Mouse (Mus musculus): ENCODE results near the gene Rln1. TPM values are rescaled to one million over a fixed set of nuclear protein-coding genes. Genes with fewer than 3 reads are reported as not detected.
A peak's percentile ranks its signal among the peaks of the same experiment; 100 is the strongest.

Rln1 gene
- 3.5 and 4.6 TPM in 2 replicates for polyA plus RNA-seq (2015; fragmentation: Nextera tagmentation; extraction: Ambion mirVana)

- Histone ChIP-seq H3K9me3 (ENCODE audit: control insufficient read depth, low read length) (no peaks in the 10 kb centered on the region), H3K4me2 (ENCODE audit: low read length) (peak within 1 kb of the TSS; percentile 92), H3K36me3 (ENCODE audit: control insufficient read depth, insufficient read depth, low read length) (no peaks in the 10 kb centered on the region), H3K27ac (ENCODE audit: low read depth, low read length) (peak within 1 kb of the TSS; percentile 24; the same call in 1 of the 2 replicates), H3K4me3 (ENCODE audit: low read length) (peak within 1 kb of the TSS; percentile 53), H3K27me3 (replicated peaks; ENCODE audit: control insufficient read depth, insufficient read depth, low read length) (0 out of 2 replicates have a peak, but pooled peaks cover 2% of the 10 kb centered on the region), H3K9ac (ENCODE audit: low read depth, low read length) (peak within 1 kb of the TSS; percentile 77), H3K4me1 (ENCODE audit: control insufficient read depth, insufficient read depth, low read depth, low read length) (peaks cover 6% of the 10 kb centered on the region; the same call in 1 of the 2 replicates)
- peak; percentile 83 for ATAC-seq
- WGBS, result 1% methylated on average over 23 of the region's 23 CpGs
Measured at GRCm38 (mm10) chr19:29334068-29334745, at the start of gene Rln1. Rln1 (minus strand) TSS chr19:29334670.

GRCm38 (mm10) chr19:29383368-29383767 is 48.9 kb upstream of the Rln1 start:
- no peaks in the 10 kb centered on the region for H3K36me3 ChIP-seq (ENCODE audit: control insufficient read depth, insufficient read depth, low read length)
- H3K4me3 ChIP-seq (ENCODE audit: low read length), result no peak overlapping the region
- no peaks in the 10 kb centered on the region for H3K4me1 ChIP-seq (ENCODE audit: control insufficient read depth, insufficient read depth, low read depth, low read length)
- no peak for ATAC-seq
- H3K27ac ChIP-seq (ENCODE audit: low read depth, low read length), result no peak overlapping the region
- no peaks in the 10 kb centered on the region for H3K27me3 ChIP-seq (replicated peaks; ENCODE audit: control insufficient read depth, insufficient read depth, low read length)
- 93% methylated on average over 5 of the region's 5 CpGs for WGBS
- no peaks in the 10 kb centered on the region for H3K9me3 ChIP-seq (ENCODE audit: control insufficient read depth, low read length)
- no peak overlapping the region for H3K9ac ChIP-seq (ENCODE audit: low read depth, low read length)
- H3K4me2 ChIP-seq (ENCODE audit: low read length), result no peak overlapping the region

- H3K36me3 ChIP-seq (ENCODE audit: control insufficient read depth, insufficient read depth, low read length), result no peaks in the 10 kb centered on the region
- no peak overlapping the region for H3K4me2 ChIP-seq (ENCODE audit: low read length)
- no peak for ATAC-seq
- H3K27ac ChIP-seq (ENCODE audit: low read depth, low read length), result no peak overlapping the region
- no peak overlapping the region for H3K4me3 ChIP-seq (ENCODE audit: low read length)
- 91% methylated on average over 14 of the region's 14 CpGs for WGBS
- H3K27me3 ChIP-seq (replicated peaks; ENCODE audit: control insufficient read depth, insufficient read depth, low read length), result no peaks in the 10 kb centered on the region
- no peak overlapping the region for H3K9ac ChIP-seq (ENCODE audit: low read depth, low read length)
- no peaks in the 10 kb centered on the region for H3K9me3 ChIP-seq (ENCODE audit: control insufficient read depth, low read length)
- H3K4me1 ChIP-seq (ENCODE audit: control insufficient read depth, insufficient read depth, low read depth, low read length), result no peaks in the 10 kb centered on the region
Measured at GRCm38 (mm10) chr19:29379839-29380603, 45.6 kb upstream of the Rln1 start.

GRCm38 (mm10) chr19:29376382-29376781 is 41.9 kb upstream of the Rln1 start:
- Histone ChIP-seq H3K4me2 (ENCODE audit: low read length) (no peak overlapping the region), H3K4me3 (ENCODE audit: low read length) (no peak overlapping the region), H3K9me3 (ENCODE audit: control insufficient read depth, low read length) (no peaks in the 10 kb centered on the region), H3K9ac (ENCODE audit: low read depth, low read length) (no peak overlapping the region), H3K36me3 (ENCODE audit: control insufficient read depth, insufficient read depth, low read length) (no peaks in the 10 kb centered on the region), H3K4me1 (ENCODE audit: control insufficient read depth, insufficient read depth, low read depth, low read length) (no peaks in the 10 kb centered on the region), H3K27me3 (replicated peaks; ENCODE audit: control insufficient read depth, insufficient read depth, low read length) (no peaks in the 10 kb centered on the region), H3K27ac (ENCODE audit: low read depth, low read length) (no peak overlapping the region)
- WGBS, result 69% methylated on average over 3 of the region's 3 CpGs
- ATAC-seq, result no peak

GRCm38 (mm10) chr19:29374947-29375346 is 40.5 kb upstream of the Rln1 start:
- Histone ChIP-seq H3K9me3 (ENCODE audit: control insufficient read depth, low read length) (no peaks in the 10 kb centered on the region), H3K4me3 (ENCODE audit: low read length) (no peak overlapping the region), H3K4me2 (ENCODE audit: low read length) (no peak overlapping the region), H3K4me1 (ENCODE audit: control insufficient read depth, insufficient read depth, low read depth, low read length) (no peaks in the 10 kb centered on the region), H3K36me3 (ENCODE audit: control insufficient read depth, insufficient read depth, low read length) (no peaks in the 10 kb centered on the region), H3K27me3 (replicated peaks; ENCODE audit: control insufficient read depth, insufficient read depth, low read length) (no peaks in the 10 kb centered on the region), H3K27ac (ENCODE audit: low read depth, low read length) (no peak overlapping the region), H3K9ac (ENCODE audit: low read depth, low read length) (no peak overlapping the region)
- 92% methylated on average over 9 of the region's 9 CpGs for WGBS
- ATAC-seq, result no peak

- Histone ChIP-seq H3K4me1 (ENCODE audit: control insufficient read depth, insufficient read depth, low read depth, low read length) (no peaks in the 10 kb centered on the region), H3K27me3 (replicated peaks; ENCODE audit: control insufficient read depth, insufficient read depth, low read length) (no peaks in the 10 kb centered on the region), H3K4me3 (ENCODE audit: low read length) (peak overlapping the region; percentile 3; the same call in 1 of the 2 replicates), H3K9me3 (ENCODE audit: control insufficient read depth, low read length) (no peaks in the 10 kb centered on the region), H3K9ac (ENCODE audit: low read depth, low read length) (peak overlapping the region; percentile 41; the same call in 1 of the 2 replicates), H3K4me2 (ENCODE audit: low read length) (peak overlapping the region; percentile 48), H3K36me3 (ENCODE audit: control insufficient read depth, insufficient read depth, low read length) (no peaks in the 10 kb centered on the region), H3K27ac (ENCODE audit: low read depth, low read length) (no peak overlapping the region)
- ATAC-seq, result no peak
- WGBS, result 38% methylated on average over 11 of the region's 11 CpGs
Measured at GRCm38 (mm10) chr19:29373438-29373837, 39.0 kb upstream of the Rln1 start.

- Histone ChIP-seq H3K4me1 (ENCODE audit: control insufficient read depth, insufficient read depth, low read depth, low read length) (peaks cover under 1% of the 10 kb centered on the region), H3K4me3 (ENCODE audit: low read length) (no peak overlapping the region), H3K9ac (ENCODE audit: low read depth, low read length) (no peak overlapping the region), H3K27me3 (replicated peaks; ENCODE audit: control insufficient read depth, insufficient read depth, low read length) (no peaks in the 10 kb centered on the region), H3K36me3 (ENCODE audit: control insufficient read depth, insufficient read depth, low read length) (no peaks in the 10 kb centered on the region), H3K27ac (ENCODE audit: low read depth, low read length) (no peak overlapping the region), H3K9me3 (ENCODE audit: control insufficient read depth, low read length) (no peaks in the 10 kb centered on the region), H3K4me2 (ENCODE audit: low read length) (no peak overlapping the region)
- WGBS, result 95% methylated on average over 3 of the region's 3 CpGs
- no peak for ATAC-seq
Measured at GRCm38 (mm10) chr19:29372621-29373020, 38.2 kb upstream of the Rln1 start.

GRCm38 (mm10) chr19:29372138-29372537 is 37.7 kb upstream of the Rln1 start:
- ATAC-seq, result no peak
- Histone ChIP-seq H3K9ac (ENCODE audit: low read depth, low read length) (no peak overlapping the region), H3K36me3 (ENCODE audit: control insufficient read depth, insufficient read depth, low read length) (no peaks in the 10 kb centered on the region), H3K27ac (ENCODE audit: low read depth, low read length) (no peak overlapping the region), H3K9me3 (ENCODE audit: control insufficient read depth, low read length) (no peaks in the 10 kb centered on the region), H3K4me1 (ENCODE audit: control insufficient read depth, insufficient read depth, low read depth, low read length) (peaks cover 4% of the 10 kb centered on the region), H3K27me3 (replicated peaks; ENCODE audit: control insufficient read depth, insufficient read depth, low read length) (no peaks in the 10 kb centered on the region), H3K4me2 (ENCODE audit: low read length) (no peak overlapping the region), H3K4me3 (ENCODE audit: low read length) (no peak overlapping the region)
- 75% methylated on average over 4 of the region's 4 CpGs for WGBS

- Histone ChIP-seq H3K27me3 (replicated peaks; ENCODE audit: control insufficient read depth, insufficient read depth, low read length) (no peaks in the 10 kb centered on the region), H3K36me3 (ENCODE audit: control insufficient read depth, insufficient read depth, low read length) (no peaks in the 10 kb centered on the region), H3K4me3 (ENCODE audit: low read length) (no peak overlapping the region), H3K9me3 (ENCODE audit: control insufficient read depth, low read length) (no peaks in the 10 kb centered on the region), H3K4me2 (ENCODE audit: low read length) (no peak overlapping the region), H3K4me1 (ENCODE audit: control insufficient read depth, insufficient read depth, low read depth, low read length) (peaks cover 4% of the 10 kb centered on the region), H3K9ac (ENCODE audit: low read depth, low read length) (no peak overlapping the region), H3K27ac (ENCODE audit: low read depth, low read length) (no peak overlapping the region)
- WGBS, result 83% methylated on average over 18 of the region's 18 CpGs
- no peak for ATAC-seq
Measured at GRCm38 (mm10) chr19:29371284-29372081, 37.0 kb upstream of the Rln1 start.

Measured in hindbrain, embryonic 16.5 days (tissue).